Mouse (Mus musculus) lung, postnatal 0 days (tissue): ENCODE measurements around the gene Scd2. TPM values are rescaled to one million over a fixed set of nuclear protein-coding genes. Genes with fewer than 3 reads are reported as not detected.

Experiments used
- ATAC-seq: fragments of 200-750 bp; cut with Nextera tagmentation; 2 replicates; pipeline ENCODE4 v1.8.0; 2017; ENCODE audit warnings: moderate library complexity
- DNase-seq: peaks from one replicate; pipeline ENCODE4 v3.0.0-alpha.2; 2016; ENCODE audit warnings: low spot score
- H3K27ac ChIP-seq: fragments of 300-500 bp; sonication (generic); 2 replicates; pipeline ENCODE4 v1.5.1; 2014; ENCODE audit warnings: antibody characterized with exemption, mild to moderate bottlenecking, low read length, mixed read lengths
- H3K27me3 ChIP-seq: fragments of 300-500 bp; sonication (generic); replicated peaks from 2 replicates; pipeline ENCODE4 v1.6.1; 2014; ENCODE audit warnings: low read length, mixed read lengths; ENCODE audit not compliant: insufficient read depth
- H3K36me3 ChIP-seq: fragments of 300-500 bp; sonication (generic); 2 replicates; pipeline ENCODE4 v1.6.1; 2014; ENCODE audit warnings: low read length, mixed read lengths; ENCODE audit not compliant: insufficient read depth
- H3K4me1 ChIP-seq: fragments of 300-500 bp; sonication (generic); 2 replicates; pipeline ENCODE4 v1.6.1; 2014; ENCODE audit warnings: antibody characterized with exemption, low read depth, low read length, mixed read lengths; ENCODE audit not compliant: insufficient read depth
- H3K4me2 ChIP-seq: fragments of 300-500 bp; sonication (generic); replicated peaks from 2 replicates; pipeline ENCODE4 v1.6.1; 2014; ENCODE audit warnings: low read depth, mild to moderate bottlenecking, low read length, moderate library complexity, mixed read lengths
- H3K4me3 ChIP-seq: fragments of 300-500 bp; sonication (generic); 2 replicates; pipeline ENCODE4 v1.5.1; 2014; ENCODE audit warnings: low read depth, low read length
- H3K9ac ChIP-seq: fragments of 300-500 bp; sonication (generic); replicated peaks from 2 replicates; pipeline ENCODE4 v1.6.1; 2014; ENCODE audit warnings: low read depth, mild to moderate bottlenecking
- H3K9me3 ChIP-seq: fragments of 300-500 bp; sonication (generic); 2 replicates; pipeline ENCODE4 v1.6.1; 2016; ENCODE audit warnings: low read length, mixed read lengths
- CTCF ChIP-seq: IDR thresholded peaks from 2 replicates; pipeline ENCODE4 v1.5.1; 2016; ENCODE audit warnings: antibody characterized with exemption, mild to moderate bottlenecking
- EP300 ChIP-seq: IDR thresholded peaks from 2 replicates; pipeline ENCODE4 v1.6.1; 2016; ENCODE audit warnings: antibody characterized with exemption, mild to moderate bottlenecking, control low read depth
- WGBS: fragments of 180-500 bp; shearing (Covaris S2); extraction: QIAGEN DNeasy Blood & Tissue Kit; methylation state at CpG from one replicate; pipeline ENCODE4 v1.1.7; 2014; 5-methylcytosine and 5-hydroxymethylcytosine counted together
- polyA plus RNA-seq: library from polyadenylated mRNA; unstranded; fragments of >200 nt; fragmentation: Nextera tagmentation; extraction: Ambion mirVana; gene quantifications from 2 replicates; pipeline ENCODE4 v1.2.1, GENCODE M21; 2015

Gene Scd2
- polyA plus RNA-seq, 1 experiment from 2014 or later, result 99.3 TPM

DNA sequence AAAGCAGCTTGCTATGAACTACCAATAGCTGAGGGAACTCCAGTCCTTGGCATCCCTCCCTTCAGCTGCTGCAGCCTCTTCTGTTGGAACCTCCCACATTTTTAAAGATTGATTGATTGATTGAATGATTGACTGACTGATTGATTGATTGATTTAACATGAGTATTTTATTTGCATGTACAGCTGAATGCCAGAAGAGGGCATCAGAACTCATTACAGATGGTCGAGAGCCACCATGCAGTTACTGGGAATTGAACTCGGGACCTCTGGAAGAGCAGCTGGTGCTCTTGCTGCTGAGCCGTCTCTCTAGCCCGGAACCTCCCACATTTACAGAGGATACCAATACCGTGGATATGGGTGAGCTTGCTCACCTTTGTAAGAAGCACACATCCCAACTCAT is 33.0 kb upstream of the Scd2 start:
- Histone ChIP-seq H3K27me3 (no peaks in the 10 kb centered on the region), H3K4me1 (no peaks in the 10 kb centered on the region), H3K27ac (no peak overlapping the region), H3K9me3 (no peaks in the 10 kb centered on the region), H3K36me3 (no peaks in the 10 kb centered on the region), H3K9ac (no peak overlapping the region), H3K4me2 (no peak overlapping the region), H3K4me3 (no peak overlapping the region)
- DNase-seq, result no peak
- no peak for ATAC-seq
- TF ChIP-seq CTCF (peak; percentile 43), EP300 (no peak)
- WGBS, result 74% methylated on average over 5 of the region's 5 CpGs

DNA sequence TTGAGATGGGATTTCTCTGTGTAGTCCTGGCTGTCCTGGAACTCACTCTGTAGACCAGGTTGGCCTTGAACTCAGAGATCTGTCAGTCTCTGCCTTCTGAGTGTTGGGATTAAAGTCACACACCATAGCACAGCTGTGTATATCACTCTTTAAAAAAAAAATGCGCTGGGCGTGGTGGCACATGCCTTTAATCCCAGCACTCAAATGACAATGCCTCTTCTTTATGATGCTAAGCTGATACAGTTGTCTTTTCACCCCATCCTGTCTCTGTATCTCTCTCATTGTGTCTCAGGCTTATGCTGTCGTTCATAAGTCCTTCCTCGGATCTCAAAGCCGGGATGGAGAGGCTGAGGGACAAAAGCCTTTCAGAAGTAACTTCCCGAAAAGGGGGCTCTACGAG is 31.7 kb upstream of the Scd2 start:
- no peak for DNase-seq
- no peak overlapping the region for H3K27ac ChIP-seq
- H3K27me3 ChIP-seq, result no peaks in the 10 kb centered on the region
- H3K4me2 ChIP-seq, result no peak overlapping the region
- WGBS, result 80% methylated on average over 7 of the region's 7 CpGs
- H3K9me3 ChIP-seq, result no peaks in the 10 kb centered on the region
- ATAC-seq, result no peak
- no peak overlapping the region for H3K9ac ChIP-seq
- no peak overlapping the region for H3K4me3 ChIP-seq
- TF ChIP-seq CTCF, result no peak
- no peak for TF ChIP-seq EP300
- no peaks in the 10 kb centered on the region for H3K4me1 ChIP-seq
- no peaks in the 10 kb centered on the region for H3K36me3 ChIP-seq

DNA sequence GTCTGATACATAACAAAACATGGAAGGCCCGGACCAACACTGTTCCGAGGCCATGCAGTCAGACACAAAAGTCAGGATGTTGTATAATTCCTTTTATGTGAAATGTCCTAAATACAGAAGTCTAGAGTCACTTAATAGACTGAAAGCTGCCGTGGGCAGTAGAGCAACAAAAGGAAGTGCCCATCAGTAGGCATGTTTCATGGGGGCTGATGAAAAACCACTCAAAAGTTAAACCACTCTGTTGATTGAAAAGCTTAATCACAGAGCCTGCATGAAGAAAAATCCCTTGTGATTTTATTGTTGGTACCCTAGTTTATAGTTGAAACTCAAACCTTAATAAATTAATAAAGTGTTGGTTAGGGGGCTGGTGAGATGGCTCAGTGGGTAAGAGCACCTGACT is 29.9 kb upstream of the Scd2 start:
- no peak overlapping the region for H3K27ac ChIP-seq
- H3K4me1 ChIP-seq, result 0 out of 2 replicates have a peak, but pooled peaks cover 5% of the 10 kb centered on the region
- H3K9me3 ChIP-seq, result no peaks in the 10 kb centered on the region
- H3K36me3 ChIP-seq, result no peaks in the 10 kb centered on the region
- H3K9ac ChIP-seq, result no peak overlapping the region
- no peak for ATAC-seq
- 78% methylated on average over 3 of the region's 3 CpGs for WGBS
- no peak for DNase-seq
- TF ChIP-seq CTCF, result no peak
- TF ChIP-seq EP300, result no peak
- H3K4me2 ChIP-seq, result no peak overlapping the region
- no peaks in the 10 kb centered on the region for H3K27me3 ChIP-seq
- H3K4me3 ChIP-seq, result no peak overlapping the region

DNA sequence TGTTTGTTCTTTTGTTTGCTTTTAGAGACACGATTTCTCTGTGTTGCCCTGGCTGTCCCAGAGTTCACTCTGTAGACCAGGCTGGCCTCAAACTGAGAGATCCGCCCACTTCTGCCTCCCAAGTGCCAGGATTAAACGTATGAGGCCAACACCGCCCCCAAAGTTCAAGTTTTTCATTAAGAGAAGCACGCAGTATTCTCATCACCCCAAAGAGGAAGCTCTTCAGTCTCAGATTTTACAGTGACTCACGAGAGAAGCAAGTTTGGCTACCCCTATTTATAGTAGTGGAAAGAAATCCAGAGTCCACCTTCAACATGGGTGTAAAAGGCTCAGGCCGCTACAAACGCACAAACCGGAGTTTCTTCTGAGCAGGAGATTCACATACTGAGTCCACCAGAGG is 29.2 kb upstream of the Scd2 start:
- H3K4me2 ChIP-seq, result no peak overlapping the region
- WGBS, result 63% methylated on average over 9 of the region's 9 CpGs
- ATAC-seq (no peak), DNase-seq (no peak)
- no peak overlapping the region for H3K27ac ChIP-seq
- H3K9me3 ChIP-seq, result no peaks in the 10 kb centered on the region
- no peaks in the 10 kb centered on the region for H3K36me3 ChIP-seq
- H3K27me3 ChIP-seq, result no peaks in the 10 kb centered on the region
- H3K4me1 ChIP-seq, result 0 out of 2 replicates have a peak, but pooled peaks cover 5% of the 10 kb centered on the region
- TF ChIP-seq EP300, result no peak
- TF ChIP-seq CTCF, result no peak
- no peak overlapping the region for H3K9ac ChIP-seq
- no peak overlapping the region for H3K4me3 ChIP-seq

DNA sequence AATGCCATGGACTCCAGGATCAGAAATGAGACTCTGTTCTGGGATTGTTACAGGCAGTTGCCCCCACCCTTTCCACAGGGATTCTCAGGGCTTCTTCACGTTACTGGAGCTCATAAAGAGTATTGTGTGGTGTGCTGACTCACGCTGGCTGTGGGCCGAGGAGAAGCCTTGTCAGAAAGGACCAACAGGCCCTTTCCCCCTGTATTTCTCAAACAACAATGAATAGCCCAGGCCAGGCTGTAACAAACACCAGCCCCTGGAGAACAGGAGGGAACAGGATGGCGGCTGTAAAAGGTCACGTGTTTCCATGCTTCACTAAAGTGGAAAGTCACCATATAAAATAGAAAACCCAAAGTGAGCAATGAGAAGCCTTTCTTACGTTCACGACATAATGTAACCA is 28.2 kb upstream of the Scd2 start:
- TF ChIP-seq EP300 (no peak), CTCF (no peak)
- Histone ChIP-seq H3K36me3 (no peaks in the 10 kb centered on the region), H3K27me3 (no peaks in the 10 kb centered on the region), H3K4me2 (no peak overlapping the region), H3K27ac (no peak overlapping the region), H3K4me3 (no peak overlapping the region), H3K9ac (no peak overlapping the region), H3K4me1 (0 out of 2 replicates have a peak, but pooled peaks cover 5% of the 10 kb centered on the region), H3K9me3 (no peaks in the 10 kb centered on the region)
- 73% methylated on average over 7 of the region's 7 CpGs for WGBS
- no peak for DNase-seq
- ATAC-seq, result no peak

DNA sequence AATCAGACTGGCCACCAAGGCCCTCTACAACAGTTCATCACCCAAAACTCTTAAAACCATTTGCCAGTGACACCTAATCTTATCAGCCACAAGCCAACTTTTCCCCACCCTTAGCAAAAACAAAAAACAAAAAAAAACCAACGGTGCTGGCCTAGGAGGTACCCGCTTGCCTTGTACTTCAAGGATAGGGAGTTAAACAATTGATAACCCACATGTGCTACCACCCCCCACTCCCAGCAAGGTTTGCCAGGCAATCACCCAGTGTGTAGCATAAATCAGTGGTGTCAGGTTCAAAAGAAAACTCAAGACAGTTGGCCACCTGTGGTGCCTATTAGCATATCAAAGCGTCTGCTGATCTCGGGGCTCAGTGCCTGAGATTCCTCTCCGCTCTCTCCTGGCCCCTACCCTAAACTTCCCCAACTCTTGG is 27.6 kb upstream of the Scd2 start:
- Histone ChIP-seq H3K27ac (peak overlapping the region; percentile 16; the same call in 1 of the 2 replicates), H3K4me2 (no peak overlapping the region), H3K4me1 (0 out of 2 replicates have a peak, but pooled peaks cover 5% of the 10 kb centered on the region), H3K27me3 (no peaks in the 10 kb centered on the region), H3K36me3 (no peaks in the 10 kb centered on the region), H3K9ac (no peak overlapping the region), H3K4me3 (no peak overlapping the region), H3K9me3 (no peaks in the 10 kb centered on the region)
- TF ChIP-seq EP300 (no peak), CTCF (no peak)
- ATAC-seq, result no peak
- 61% methylated on average over 5 of the region's 5 CpGs for WGBS
- no peak for DNase-seq

DNA sequence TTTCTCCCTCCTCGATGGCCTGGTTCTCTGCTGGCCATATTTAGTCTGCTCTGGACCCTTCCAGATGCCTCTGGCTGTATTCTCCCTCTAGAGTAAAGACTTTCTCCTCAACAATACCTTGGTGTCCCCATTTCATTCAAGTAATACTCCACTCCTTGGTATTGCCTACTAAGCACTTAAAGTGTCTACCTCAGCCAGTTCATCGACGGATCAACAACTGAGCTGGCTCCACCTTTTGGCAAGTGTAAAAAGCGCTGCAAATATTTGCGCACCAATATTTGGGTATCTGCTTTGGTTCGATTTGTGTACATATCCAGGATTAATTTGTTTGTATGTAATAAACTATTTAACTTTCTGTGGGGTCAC is 27.0 kb upstream of the Scd2 start:
- no peak for ATAC-seq
- DNase-seq, result peak; percentile 53
- TF ChIP-seq CTCF, result peak; percentile 40
- no peak for TF ChIP-seq EP300

More for the DNA sequence above, 27.0 kb upstream of the Scd2 start:
- Histone ChIP-seq H3K4me3 (peak overlapping the region; percentile 56; the same call in 1 of the 2 replicates), H3K9me3 (no peaks in the 10 kb centered on the region), H3K4me2 (peak overlapping the region; percentile 77), H3K27ac (peak overlapping the region; percentile 93; the same call in 1 of the 2 replicates), H3K27me3 (no peaks in the 10 kb centered on the region), H3K9ac (no peak overlapping the region), H3K36me3 (no peaks in the 10 kb centered on the region), H3K4me1 (0 out of 2 replicates have a peak, but pooled peaks cover 5% of the 10 kb centered on the region)
- 12% methylated on average over 6 of the region's 6 CpGs for WGBS
